Mouse (Mus musculus) olfactory bulb, adult 2 months (tissue): ENCODE results near the gene Rassf3. TPM values are rescaled to one million over a fixed set of nuclear protein-coding genes. Genes with fewer than 3 reads are reported as not detected.
A peak's percentile ranks its signal among the peaks of the same experiment; 100 is the strongest.

ENCODE experiments used
- H3K27ac ChIP-seq: fragments of 200-500 bp; 2 replicates; pipeline ENCODE4 v1.5.1; 2012; ENCODE audit warnings: low read depth, low read length; ENCODE audit not compliant: insufficient read depth
- H3K4me1 ChIP-seq: fragments of 200-500 bp; 2 replicates; pipeline ENCODE4 v1.6.1; 2012; ENCODE audit warnings: low read length; ENCODE audit not compliant: control insufficient read depth, insufficient read depth
- H3K4me3 ChIP-seq: fragments of 200-500 bp; 2 replicates; pipeline ENCODE4 v1.5.1; 2012; ENCODE audit warnings: mild to moderate bottlenecking, low read depth, low read length, moderate library complexity; ENCODE audit not compliant: insufficient read depth
- CTCF ChIP-seq: fragments of 200-500 bp; IDR thresholded peaks from 2 replicates; pipeline ENCODE4 v1.5.1; 2012; ENCODE audit warnings: low read depth, mild to moderate bottlenecking, low read length, moderate library complexity; ENCODE audit not compliant: insufficient read depth
- POLR2A ChIP-seq: fragments of 200-500 bp; IDR thresholded peaks from 2 replicates; pipeline ENCODE4 v1.6.1; 2012; ENCODE audit warnings: mild to moderate bottlenecking, low read depth, low read length, moderate library complexity; ENCODE audit not compliant: insufficient read depth
- WGBS: fragments of 180-500 bp; shearing (Covaris S2); methylation state at CpG from one replicate; pipeline ENCODE4 v1.1.7; 2018; 5-methylcytosine and 5-hydroxymethylcytosine counted together
- polyA plus RNA-seq: library from polyadenylated mRNA; stranded (reverse); fragments of >200 nt; gene quantifications from 2 replicates; pipeline ENCODE4 v1.2.4, GENCODE M21; 2012; ENCODE audit warnings: low replicate concordance; ENCODE audit not compliant: missing spikeins, insufficient read depth, insufficient read length

Rassf3 gene
- polyA plus RNA-seq, 1 experiment: not detected

DNA sequence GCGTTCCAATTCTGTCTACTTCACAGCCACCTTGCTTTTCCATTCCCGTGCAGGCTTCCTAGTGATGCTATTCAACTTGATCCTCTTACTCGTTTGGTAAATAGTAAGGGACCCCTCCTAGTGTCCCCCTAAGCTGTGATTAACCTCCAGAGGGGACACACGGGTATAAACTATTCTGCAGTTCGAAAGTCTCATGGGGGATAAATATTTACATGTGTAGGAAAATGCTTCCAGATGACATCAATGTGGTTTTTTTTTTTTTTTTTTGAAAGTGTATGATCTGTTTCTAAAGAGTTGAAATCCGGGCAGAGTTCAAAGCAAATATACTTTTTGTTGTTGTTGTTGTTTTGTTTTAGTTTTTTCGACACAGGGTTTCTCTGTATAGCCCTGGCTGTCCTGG, 29.8 kb upstream of the Rassf3 start:
- WGBS: 63% methylated on average over 7 of the region's 7 CpGs
- Histone ChIP-seq H3K4me3 (no peak overlapping the region), H3K27ac (no peak overlapping the region)

DNA sequence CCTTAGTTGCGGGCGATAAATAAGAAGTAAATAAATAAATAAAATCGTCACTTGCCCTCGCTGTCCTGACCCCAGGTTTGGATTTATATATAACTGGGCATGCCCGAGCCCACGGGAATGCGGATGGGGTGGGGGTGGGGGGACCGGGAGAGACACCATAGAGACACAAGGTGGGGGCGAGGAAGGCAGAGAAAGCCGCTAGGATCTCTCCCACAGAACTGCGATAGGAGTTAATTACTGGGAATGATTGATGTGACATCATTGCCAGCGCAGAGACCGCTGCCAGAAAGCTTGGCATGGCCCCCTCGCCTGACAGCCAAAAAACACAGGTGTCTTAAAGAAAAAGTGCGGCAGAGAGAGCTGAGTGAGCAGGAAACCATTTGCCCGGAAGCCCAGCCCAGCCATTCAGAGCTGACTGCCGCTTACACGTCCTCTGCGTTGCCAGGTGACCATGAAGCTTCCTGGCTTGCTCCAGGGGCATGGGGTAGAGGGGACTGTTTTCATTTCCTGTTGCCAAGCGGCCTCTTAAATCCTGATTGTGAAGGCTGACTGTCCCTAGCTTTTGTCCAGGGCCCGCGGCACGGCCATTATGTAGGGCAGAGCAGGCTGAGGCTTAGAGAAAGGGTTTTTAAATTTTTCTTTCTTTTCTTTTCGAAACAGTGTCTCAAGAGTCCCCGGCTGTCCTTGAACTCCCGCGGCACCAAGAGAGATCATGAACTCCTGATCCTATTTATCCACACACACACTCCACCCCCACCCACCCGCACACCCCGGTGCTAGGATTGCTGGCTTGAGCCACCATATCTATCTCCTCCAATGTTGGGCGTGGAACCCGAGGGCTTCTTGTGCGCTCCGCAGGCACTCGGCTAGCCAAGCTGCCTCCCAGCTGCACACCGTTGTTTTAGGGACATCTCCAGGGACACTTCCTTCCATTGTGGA, 29.1 kb upstream of the Rassf3 start:
- H3K4me3 ChIP-seq: peak overlapping the region; percentile 49
- WGBS: 10% methylated on average over 35 of the region's 35 CpGs
- peak overlapping the region; percentile 30; the same call in 1 of the 2 replicates for H3K27ac ChIP-seq
- H3K4me1 ChIP-seq: peaks cover 16% of the 10 kb centered on the region
- TF ChIP-seq CTCF (no peak), POLR2A (no peak)

More for the DNA sequence above, 29.8 kb upstream of the Rassf3 start:
- TF ChIP-seq CTCF: no peak
- TF ChIP-seq POLR2A: no peak
- peaks cover 16% of the 10 kb centered on the region for H3K4me1 ChIP-seq

DNA sequence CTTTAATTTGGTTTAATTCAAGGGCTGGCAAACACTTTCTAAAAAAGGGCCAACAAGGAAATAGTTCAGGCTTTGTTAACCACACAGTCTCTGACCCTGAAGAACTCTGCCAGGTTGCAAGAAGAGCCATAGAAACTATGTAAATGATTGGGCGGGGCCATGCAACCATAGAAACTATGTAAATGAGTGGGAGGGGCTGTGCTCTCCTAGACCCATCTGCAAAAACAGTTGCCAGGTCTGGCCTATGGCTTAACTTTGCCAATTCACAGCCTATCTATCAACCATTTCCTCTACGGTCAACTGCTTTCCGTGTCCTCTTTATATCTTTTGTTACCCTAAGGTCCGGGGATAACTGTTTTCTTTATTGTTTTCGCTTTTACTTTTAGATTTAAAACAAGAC, 25.0 kb upstream of the Rassf3 start:
- H3K27ac ChIP-seq: no peak overlapping the region
- no peak for TF ChIP-seq POLR2A
- TF ChIP-seq CTCF: no peak
- no peak overlapping the region for H3K4me3 ChIP-seq
- 73% methylated on average over 5 of the region's 5 CpGs for WGBS
- peaks cover 11% of the 10 kb centered on the region for H3K4me1 ChIP-seq

DNA sequence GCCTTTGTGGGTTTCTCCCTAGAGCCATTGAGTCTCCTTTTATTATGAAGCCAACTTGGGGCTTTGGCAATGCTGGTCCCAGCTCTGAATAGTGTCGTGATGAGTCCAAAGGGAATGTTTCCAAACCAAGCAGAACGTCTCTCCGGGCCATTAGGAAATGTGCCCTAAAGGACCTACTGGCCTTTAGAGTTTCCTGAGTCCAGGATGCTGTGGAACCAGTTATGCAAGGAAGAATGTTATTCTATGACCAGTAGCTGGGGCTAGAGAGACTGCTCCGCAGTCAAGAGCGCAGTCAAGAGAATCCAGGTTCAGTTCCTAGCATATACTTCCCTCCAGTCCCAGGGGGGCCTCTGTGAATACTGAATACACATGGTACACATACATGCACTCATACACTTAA, 23.9 kb upstream of the Rassf3 start:
- H3K27ac ChIP-seq: no peak overlapping the region
- peaks cover 4% of the 10 kb centered on the region for H3K4me1 ChIP-seq
- TF ChIP-seq POLR2A: no peak
- TF ChIP-seq CTCF: no peak
- 69% methylated on average over 5 of the region's 5 CpGs for WGBS
- H3K4me3 ChIP-seq: no peak overlapping the region

DNA sequence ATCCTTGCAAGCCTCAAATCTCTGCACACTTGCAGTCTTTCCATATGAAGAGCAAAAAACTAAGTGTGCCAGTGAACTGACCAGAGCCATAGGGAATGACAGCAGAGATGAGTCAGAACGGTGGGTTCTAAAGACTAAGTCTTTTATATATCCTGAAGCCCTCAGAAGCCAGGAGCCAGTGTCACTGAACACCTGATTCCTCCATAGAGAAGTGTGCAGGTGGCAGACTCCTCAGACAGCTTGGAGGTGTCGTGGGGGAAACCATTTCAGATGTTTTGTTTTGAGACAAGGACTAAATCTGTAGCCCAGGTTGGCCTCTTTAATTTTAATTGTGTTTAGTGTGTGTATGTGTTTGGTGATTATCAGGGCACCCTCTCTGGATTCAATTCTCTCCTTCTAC, 22.9 kb upstream of the Rassf3 start:
- H3K27ac ChIP-seq: no peak overlapping the region
- no peak overlapping the region for H3K4me3 ChIP-seq
- H3K4me1 ChIP-seq: no peaks in the 10 kb centered on the region
- WGBS: 78% methylated on average over 2 of the region's 2 CpGs
- TF ChIP-seq POLR2A: no peak
- TF ChIP-seq CTCF: no peak

DNA sequence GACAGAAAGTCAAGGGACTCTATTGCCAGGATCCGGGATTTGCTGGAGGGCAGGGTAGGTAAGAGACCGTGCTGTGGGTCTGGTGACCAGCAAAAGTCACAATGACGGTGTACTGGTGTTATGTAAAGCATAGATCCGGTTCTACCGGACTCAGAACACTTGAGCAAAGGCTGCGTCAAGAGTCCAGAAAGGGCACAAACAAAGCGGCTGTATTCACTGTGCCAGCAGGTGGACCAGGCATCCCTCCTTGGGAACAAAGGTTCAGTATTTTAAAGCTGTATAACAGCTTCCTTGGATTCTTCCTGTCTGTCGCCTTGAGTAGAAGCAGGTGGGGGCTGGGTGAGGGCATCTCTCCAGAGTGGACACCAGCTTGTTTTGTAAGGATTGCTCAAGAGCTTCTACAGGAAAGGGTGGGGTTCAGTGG, 22.3 kb upstream of the Rassf3 start:
- Histone ChIP-seq H3K27ac (no peak overlapping the region), H3K4me1 (no peaks in the 10 kb centered on the region), H3K4me3 (no peak overlapping the region)
- TF ChIP-seq POLR2A (no peak), CTCF (no peak)
- WGBS: 66% methylated on average over 8 of the region's 8 CpGs

DNA sequence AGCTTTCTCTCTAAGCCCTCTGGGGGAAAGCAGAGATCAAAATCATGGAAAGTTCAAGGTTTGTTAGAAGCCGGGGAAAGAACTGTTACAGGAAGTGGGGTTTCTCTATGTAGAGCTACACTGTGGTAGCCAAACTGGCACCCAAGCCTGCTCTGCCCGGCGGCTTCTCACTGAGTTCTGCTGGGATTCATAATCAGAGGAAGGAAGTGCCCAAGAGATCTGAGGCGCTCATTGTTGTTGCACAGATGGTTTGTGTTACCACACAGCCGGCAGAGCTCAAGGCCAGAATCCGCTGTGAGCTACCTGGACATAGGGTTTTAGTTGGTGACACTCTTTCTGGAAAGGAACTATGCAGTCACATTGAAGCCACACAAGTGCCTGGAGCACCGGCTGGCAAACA, 21.8 kb upstream of the Rassf3 start:
- Histone ChIP-seq H3K4me1 (no peaks in the 10 kb centered on the region), H3K27ac (no peak overlapping the region), H3K4me3 (no peak overlapping the region)
- 78% methylated on average over 7 of the region's 7 CpGs for WGBS
- TF ChIP-seq POLR2A (no peak), CTCF (no peak)

DNA sequence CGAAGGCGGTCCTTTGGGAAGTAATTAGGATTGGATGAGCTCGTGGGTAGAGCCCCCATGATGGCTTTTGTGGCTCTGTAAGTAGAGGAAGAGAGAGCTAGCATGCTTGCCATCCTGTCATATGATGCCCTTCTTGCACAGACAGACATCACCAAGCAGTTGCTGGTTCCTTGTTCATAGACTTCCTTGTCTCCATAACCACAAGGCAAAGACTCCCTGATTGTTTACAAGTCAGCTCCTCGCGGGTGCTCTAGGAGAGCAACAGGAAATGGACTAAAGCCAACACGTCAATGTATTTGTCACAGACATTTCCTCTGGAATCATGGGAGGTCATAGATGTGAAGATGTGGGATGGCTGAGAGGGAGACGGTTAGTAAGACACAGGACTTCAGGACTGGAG, 20.5 kb upstream of the Rassf3 start:
- H3K4me3 ChIP-seq: no peak overlapping the region
- H3K4me1 ChIP-seq: no peaks in the 10 kb centered on the region
- TF ChIP-seq POLR2A (no peak), CTCF (no peak)
- 83% methylated on average over 7 of the region's 7 CpGs for WGBS
- H3K27ac ChIP-seq: no peak overlapping the region

DNA sequence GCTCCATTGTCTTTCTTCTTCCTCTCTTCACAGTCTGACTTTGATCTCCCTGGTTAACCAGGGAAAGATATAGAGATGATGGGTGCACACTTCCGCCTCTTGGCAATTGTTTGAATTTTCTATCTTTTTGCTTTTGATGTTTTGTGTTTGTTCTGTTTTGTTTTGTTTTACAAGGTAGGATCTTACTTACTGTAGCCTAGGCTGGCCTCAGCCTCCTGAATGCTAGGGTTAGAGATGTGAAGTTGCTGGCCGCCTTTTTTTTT, 17.9 kb upstream of the Rassf3 start:
- no peak overlapping the region for H3K27ac ChIP-seq
- H3K4me1 ChIP-seq: no peaks in the 10 kb centered on the region
- TF ChIP-seq POLR2A (no peak), CTCF (no peak)
- WGBS: 94% methylated on average over 2 of the region's 2 CpGs
- no peak overlapping the region for H3K4me3 ChIP-seq
